Mouse (Mus musculus) brown adipose tissue, adult 24 weeks (tissue): ENCODE results near the gene Ltbp2. TPM values are rescaled to one million over a fixed set of nuclear protein-coding genes. Genes with fewer than 3 reads are reported as not detected.

ENCODE experiments used
- H3K27ac ChIP-seq: fragments of 200-500 bp; replicated peaks from 2 replicates; pipeline ENCODE4 v1.5.1; 2012; ENCODE audit warnings: low read depth, mild to moderate bottlenecking, low read length
- H3K4me1 ChIP-seq: fragments of 200-500 bp; 2 replicates; pipeline ENCODE4 v1.6.1; 2012; ENCODE audit warnings: low read length, mixed read lengths; ENCODE audit not compliant: control insufficient read depth, insufficient read depth, insufficient read length
- H3K4me3 ChIP-seq: fragments of 200-500 bp; 2 replicates; pipeline ENCODE4 v1.5.1; 2012; ENCODE audit warnings: low read depth, mild to moderate bottlenecking, low read length, moderate library complexity; ENCODE audit not compliant: insufficient read depth
- polyA plus RNA-seq: library from polyadenylated mRNA; stranded (reverse); fragments of >200 nt; gene quantifications from 2 replicates; pipeline ENCODE4 v1.2.4, GENCODE M21; 2012; ENCODE audit not compliant: missing spikeins, insufficient read depth, insufficient read length

Ltbp2 gene
- polyA plus RNA-seq, 1 experiment = 32.5 TPM

DNA sequence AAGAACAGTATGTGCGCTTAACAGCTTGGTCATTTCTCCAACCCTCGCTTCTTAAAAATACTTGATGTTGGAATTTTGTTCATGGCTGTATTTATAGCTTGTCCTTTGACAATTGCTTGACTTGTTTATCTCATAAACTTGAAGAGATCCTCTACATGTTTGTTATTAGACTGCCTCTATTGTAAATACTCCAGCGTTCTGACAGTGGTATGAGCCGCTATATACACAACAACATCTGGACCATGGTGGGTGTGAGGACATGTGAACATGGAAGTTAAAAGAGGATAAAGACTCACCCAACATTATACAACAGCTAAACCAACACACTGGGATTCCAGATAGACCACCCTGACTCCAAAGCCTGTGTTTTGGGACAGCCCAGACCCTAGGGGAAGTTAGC lies 41.6 kb downstream of the Ltbp2 start:
- Histone ChIP-seq H3K4me3 (no peak overlapping the region), H3K4me1 (no peaks in the 10 kb centered on the region; the same call in 1 of the 2 replicates), H3K27ac (no peak overlapping the region)

- no peaks in the 10 kb centered on the region; the same call in 1 of the 2 replicates for H3K4me1 ChIP-seq
- no peak overlapping the region for H3K27ac ChIP-seq
These were observed 44.7 kb downstream of the Ltbp2 start for GRCm38 (mm10) chr12:84831648-84832047.

GRCm38 (mm10) chr12:84831141-84831540 lies 45.2 kb downstream of the Ltbp2 start:
- Histone ChIP-seq H3K4me3 (no peak overlapping the region), H3K4me1 (no peaks in the 10 kb centered on the region; the same call in 1 of the 2 replicates), H3K27ac (no peak overlapping the region)

More at GRCm38 (mm10) chr12:84831648-84832047, 44.7 kb downstream of the Ltbp2 start:
- no peak overlapping the region for H3K4me3 ChIP-seq

- H3K4me3 ChIP-seq = no peak overlapping the region
- H3K4me1 ChIP-seq = no peaks in the 10 kb centered on the region; the same call in 1 of the 2 replicates
- no peak overlapping the region for H3K27ac ChIP-seq
These were observed 45.9 kb downstream of the Ltbp2 start for GRCm38 (mm10) chr12:84830438-84830837.

GRCm38 (mm10) chr12:84829913-84830312 lies 46.4 kb downstream of the Ltbp2 start:
- Histone ChIP-seq H3K4me3 (no peak overlapping the region), H3K4me1 (no peaks in the 10 kb centered on the region; the same call in 1 of the 2 replicates), H3K27ac (no peak overlapping the region)

DNA sequence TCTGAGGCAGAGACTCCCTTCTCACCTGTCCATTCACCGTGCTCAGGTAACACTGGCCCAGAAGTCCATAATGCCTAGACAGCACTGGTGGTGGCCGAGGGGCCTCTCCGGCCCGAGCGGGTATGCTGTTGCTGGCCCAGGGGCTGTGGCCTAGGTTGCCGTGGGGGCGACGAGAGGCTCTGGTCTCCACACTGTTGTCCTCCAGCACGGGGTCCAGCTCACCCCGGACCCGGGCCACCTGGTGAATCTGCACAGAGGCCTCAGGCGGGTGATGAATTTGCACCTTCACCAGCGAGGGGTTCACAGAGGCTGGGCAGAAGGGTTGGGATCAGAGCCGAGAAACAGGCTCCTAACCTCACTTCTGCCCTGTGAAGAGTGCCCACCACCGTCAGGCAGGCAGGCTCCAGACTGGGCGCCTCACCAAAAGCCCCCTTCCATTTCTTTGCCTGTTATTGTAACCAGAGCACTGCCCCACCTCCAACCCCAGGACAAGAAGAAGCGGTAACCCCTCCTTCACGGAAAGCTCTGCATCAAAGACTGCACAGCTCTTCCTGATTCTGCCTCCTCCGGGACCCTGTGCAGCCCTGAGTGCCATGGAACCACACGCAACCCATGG lies 47.1 kb downstream of the Ltbp2 start:
- Histone ChIP-seq H3K4me3 (no peak overlapping the region), H3K27ac (no peak overlapping the region), H3K4me1 (no peaks in the 10 kb centered on the region; the same call in 1 of the 2 replicates)

- H3K4me1 ChIP-seq = no peaks in the 10 kb centered on the region; the same call in 1 of the 2 replicates
- H3K27ac ChIP-seq = no peak overlapping the region
- no peak overlapping the region for H3K4me3 ChIP-seq
These were observed 48.9 kb downstream of the Ltbp2 start for GRCm38 (mm10) chr12:84827384-84827933.

DNA sequence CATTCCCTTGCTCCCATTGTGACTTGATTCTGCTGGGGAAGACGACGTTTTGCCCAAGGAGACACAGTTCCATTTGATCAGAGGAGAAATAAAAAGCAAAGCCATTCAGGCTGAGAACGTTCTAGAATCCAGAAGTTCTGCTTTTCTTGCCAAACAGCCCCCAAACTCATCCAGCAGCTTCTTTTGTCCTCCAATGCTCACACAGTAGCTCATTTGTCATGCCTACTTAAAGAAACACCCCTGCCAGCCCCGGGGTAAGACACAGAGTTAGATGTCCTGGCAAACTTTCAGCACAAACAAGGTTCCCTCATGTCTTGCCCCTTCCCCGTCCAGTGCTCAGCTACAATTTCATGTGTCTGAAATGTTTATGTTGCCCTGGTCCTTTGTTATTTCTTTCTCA lies 52.1 kb downstream of the Ltbp2 start:
- H3K27ac ChIP-seq = no peak overlapping the region
- H3K4me3 ChIP-seq = no peak overlapping the region
- H3K4me1 ChIP-seq = no peaks in the 10 kb centered on the region; the same call in 1 of the 2 replicates

DNA sequence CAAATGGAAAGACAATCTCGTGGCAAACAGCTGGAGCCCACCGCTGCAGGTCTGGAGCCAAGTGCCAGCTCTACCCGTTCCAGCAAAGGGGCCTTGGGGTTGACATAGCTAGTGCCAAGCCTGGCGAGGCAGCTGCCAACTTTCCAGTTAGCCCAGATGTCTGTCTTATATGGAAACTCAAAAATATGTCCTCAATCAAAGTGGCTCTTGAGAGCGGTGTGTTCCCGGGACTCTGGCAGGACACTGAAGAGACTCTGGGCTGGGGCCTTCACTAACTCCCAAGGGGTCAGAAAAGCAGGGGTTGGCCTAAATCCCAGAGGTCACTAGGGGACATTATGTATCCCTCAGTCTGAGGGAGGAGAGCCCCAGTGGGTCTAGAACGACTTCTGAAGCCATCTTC lies 52.7 kb downstream of the Ltbp2 start:
- Histone ChIP-seq H3K4me1 (no peaks in the 10 kb centered on the region; the same call in 1 of the 2 replicates), H3K27ac (no peak overlapping the region), H3K4me3 (no peak overlapping the region)

DNA sequence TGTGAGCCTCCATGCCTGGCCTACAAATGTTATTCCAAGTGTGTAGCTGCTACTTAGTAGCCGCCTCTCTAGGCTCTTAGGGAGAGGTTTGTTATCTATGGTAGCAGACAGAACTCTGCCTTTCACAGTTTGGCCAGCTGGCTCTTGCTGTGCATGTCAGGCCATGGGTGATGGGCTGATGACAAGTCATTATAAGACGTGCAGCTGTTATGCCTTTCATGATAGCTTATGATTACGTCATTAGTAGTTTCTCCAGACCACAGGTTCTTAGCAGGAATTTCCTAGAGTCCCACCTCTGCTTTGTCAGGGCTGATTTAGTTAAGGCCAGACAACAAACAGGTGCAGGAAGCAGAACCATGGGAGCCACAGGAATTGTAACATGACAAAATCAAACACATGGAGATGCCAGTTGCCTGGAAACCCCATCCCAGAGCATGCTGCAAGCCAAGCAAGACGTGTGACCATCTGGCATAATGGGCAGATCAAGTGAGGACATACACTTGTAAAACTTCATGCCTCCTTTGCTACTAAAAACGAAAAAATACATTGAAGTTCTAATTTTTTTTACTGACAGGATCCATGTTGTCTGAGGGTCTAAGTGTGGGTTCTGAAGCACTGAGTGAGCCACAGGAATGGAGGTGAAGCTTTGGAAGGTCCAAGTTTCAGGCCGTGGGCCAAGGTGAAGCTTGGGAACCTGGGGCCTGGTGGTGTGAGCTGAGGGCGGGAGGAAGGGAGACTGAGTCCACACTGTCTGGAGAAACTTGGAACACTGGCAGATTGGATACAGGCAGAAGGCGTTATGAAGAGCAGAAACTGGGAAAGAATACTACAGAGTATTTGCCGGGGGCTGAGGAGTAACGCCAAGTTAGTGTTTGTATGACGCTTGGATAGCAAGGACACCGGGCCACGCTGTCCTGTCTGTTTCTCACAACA lies 56.8 kb downstream of the Ltbp2 start:
- peaks cover 2% of the 10 kb centered on the region; the same call in 1 of the 2 replicates for H3K4me1 ChIP-seq
- H3K4me3 ChIP-seq = no peak overlapping the region
- H3K27ac ChIP-seq = no peak overlapping the region

GRCm38 (mm10) chr12:84818496-84818895 lies 57.8 kb downstream of the Ltbp2 start:
- H3K4me3 ChIP-seq = no peak overlapping the region
- peaks cover 2% of the 10 kb centered on the region; the same call in 1 of the 2 replicates for H3K4me1 ChIP-seq
- H3K27ac ChIP-seq = no peak overlapping the region

DNA sequence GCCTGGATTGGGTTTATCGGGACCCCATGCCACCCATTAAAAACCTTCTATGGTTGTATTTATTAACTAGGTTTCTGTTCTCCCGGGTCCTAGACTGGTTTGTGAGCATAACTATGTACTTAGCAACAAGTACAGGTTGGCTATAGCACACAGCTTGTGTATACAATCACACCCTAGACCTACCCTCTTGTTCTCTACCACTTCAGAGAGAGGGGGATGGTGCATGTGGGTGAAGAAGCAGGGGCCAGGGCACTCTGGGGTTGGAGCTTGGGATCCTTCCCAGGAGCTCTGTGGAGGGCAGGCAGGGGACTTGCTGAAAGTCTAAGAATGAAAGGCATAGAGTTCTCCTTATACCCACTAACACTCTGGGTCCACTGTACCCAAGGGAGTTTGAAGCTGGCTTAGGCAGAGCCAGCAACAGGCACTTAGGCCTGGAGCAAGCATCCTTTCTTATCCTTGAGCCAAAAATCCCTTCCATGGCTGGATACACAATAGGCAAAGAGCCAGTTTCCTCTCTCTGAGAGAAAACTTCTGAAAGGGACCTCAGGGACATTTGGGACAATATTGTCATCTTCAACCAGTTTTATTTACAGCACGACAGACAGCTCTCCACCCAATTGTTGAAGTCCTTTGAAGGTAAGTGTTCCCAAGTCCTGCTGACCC lies 61.5 kb downstream of the Ltbp2 start:
- Histone ChIP-seq H3K27ac (0 out of 2 replicates have a peak overlapping the region, but pooled peaks have one; percentile 7), H3K4me3 (no peak overlapping the region), H3K4me1 (0 out of 2 replicates have a peak, but pooled peaks cover 2% of the 10 kb centered on the region)

DNA sequence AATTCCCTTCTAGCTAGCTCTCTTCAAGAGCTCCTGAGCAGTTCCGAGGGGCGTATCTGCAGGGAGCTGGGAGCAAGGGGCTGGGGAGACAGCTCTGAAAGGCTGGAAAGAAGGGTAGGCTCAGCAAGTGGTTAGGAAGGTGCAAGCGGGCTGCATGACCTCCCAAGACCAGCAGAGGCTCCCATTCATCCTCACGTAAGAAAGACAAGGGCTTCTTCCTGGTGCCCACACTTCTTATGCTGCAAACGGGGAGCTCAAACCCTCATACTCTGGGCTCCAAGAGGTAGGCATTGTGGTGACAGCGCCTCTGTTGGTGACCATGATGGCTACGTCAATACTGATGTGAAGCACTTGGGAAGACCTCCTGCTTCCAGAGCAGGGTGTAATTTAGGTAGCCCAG lies 62.6 kb downstream of the Ltbp2 start:
- Histone ChIP-seq H3K27ac (no peak overlapping the region), H3K4me1 (0 out of 2 replicates have a peak, but pooled peaks cover 2% of the 10 kb centered on the region), H3K4me3 (no peak overlapping the region)

GRCm38 (mm10) chr12:84812004-84812403 lies 64.3 kb downstream of the Ltbp2 start:
- H3K4me1 ChIP-seq = 0 out of 2 replicates have a peak, but pooled peaks cover 2% of the 10 kb centered on the region
- no peak overlapping the region for H3K4me3 ChIP-seq
- peak overlapping the region; percentile 78 for H3K27ac ChIP-seq
